Mouse (Mus musculus) ovary, adult 18-20 months (tissue): ENCODE data around the gene Gm7861.
"Not testable (repeated sequence)": the region's sequence is repeated elsewhere in the genome, so short reads cannot be mapped to it uniquely, and the experiment has no call there.

Experiments
- DNase-seq: peaks from one replicate; pipeline ENCODE4 v3.0.0; 2022; ENCODE audit warnings: low spot score, mixed read lengths

Gm7861 gene

DNA sequence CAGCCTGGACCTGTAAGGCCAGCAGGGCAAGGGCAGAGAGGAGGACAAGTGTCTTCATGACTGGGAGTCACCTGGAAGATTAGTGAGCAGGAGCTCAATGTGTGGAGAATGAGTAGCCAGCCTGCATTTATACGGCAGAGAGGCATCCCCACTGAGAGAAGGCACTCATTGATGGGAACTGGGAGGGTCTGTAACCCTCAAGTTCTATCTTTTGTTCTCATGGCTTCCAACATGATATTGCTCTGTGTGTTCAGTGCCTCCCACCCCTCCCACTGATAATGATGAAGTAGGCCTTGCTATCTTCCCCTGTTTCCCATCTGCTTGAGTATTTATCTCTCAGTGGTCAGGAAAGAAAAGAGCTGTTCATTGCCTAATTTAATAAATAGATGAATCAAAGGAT lies at the start of gene Gm7861:
Gm7861 (minus strand) TSS at position 101 of the 400 bp plus-strand sequence.
- DNase-seq, result not testable (repeated sequence)

DNA sequence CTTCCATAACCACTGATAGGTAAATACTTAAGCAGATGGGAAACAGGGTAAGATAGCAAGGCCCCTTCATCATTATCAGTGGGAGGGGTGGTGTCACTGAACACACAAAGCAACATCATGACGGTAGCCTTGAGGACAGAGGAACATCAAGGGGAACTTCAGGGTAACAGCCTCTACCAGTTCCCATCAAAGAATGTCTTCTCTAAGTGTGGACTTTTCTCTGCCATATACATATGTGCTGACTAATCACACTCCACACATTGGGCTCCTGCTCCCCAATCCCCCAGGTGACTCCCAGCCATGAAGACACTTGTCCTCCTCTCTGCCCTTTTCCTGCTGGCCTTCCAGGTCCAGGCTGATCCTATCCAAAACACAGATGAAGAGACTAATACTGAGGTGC lies 23.6 kb upstream of the Gm7861 start, which contains the start of gene Defa26:
Defa26 (plus strand) TSS at position 301 of the 400 bp plus-strand sequence.
- DNase-seq, result not testable (repeated sequence)

DNA sequence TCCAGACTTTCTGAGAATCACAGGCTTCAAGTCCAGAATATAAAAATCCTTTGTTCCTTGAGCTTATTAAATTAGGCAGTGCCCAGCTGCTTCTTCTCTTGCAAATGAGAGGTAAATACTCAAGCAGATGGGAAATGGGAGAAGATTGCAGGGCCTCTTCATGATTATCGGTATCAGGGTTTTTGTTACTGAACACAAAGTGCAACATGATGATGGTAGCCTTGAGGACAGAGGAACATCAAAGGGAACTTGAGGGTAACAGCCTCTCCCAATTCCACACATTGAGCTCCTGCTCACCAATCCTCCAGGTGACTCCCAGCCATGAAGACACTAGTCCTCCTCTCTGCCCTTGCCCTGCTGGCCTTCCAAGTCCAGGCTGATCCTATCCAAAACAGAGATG lies 11.6 kb downstream of the Gm7861 start, which contains the start of gene Defa28:
Defa28 (plus strand) TSS at position 301 of the 400 bp plus-strand sequence.
- DNase-seq, result not testable (repeated sequence)

DNA sequence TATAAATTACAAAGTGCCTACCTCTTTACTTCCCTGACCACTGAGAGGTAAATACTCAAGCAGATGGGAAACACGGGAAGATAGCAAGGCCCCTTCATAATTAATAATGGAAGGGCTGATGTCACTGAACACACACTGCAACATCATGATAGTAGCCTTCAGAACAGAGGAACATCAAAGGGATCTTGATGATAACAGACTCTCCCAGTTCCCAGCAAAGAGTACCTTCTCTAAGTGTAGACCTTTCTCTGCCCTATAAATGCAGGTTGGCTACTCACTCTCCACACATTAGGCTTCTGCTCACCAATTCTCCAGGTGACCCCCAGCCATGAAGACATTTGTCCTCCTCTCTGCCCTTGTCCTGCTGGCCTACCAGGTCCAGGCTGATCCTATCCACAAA lies 29.2 kb downstream of the Gm7861 start, which contains the start of gene Defa37:
Defa37 (plus strand) TSS at position 301 of the 400 bp plus-strand sequence.
- DNase-seq, result not testable (repeated sequence)
